Mouse (Mus musculus): ENCODE measurements around the gene Xrcc1. TPM values are rescaled to one million over a fixed set of nuclear protein-coding genes. Genes with fewer than 3 reads are reported as not detected.
"Not testable (repeated sequence)": the region's sequence is repeated elsewhere in the genome, so short reads cannot be mapped to it uniquely, and the experiment has no call there.

Gene Xrcc1
- polyA plus RNA-seq, 1 experiment from 2014 or later = 40.8 TPM

GRCm38 (mm10) chr7:24610879-24611494 lies 64.9 kb downstream of the Xrcc1 start:
- Histone ChIP-seq H3K4me2 (ENCODE audit: low read depth, low read length) (peak overlapping the region; percentile 86), H3K36me3 (ENCODE audit: control insufficient read depth, insufficient read depth) (no peaks in the 10 kb centered on the region), H3K27me3 (ENCODE audit: control insufficient read depth, insufficient read depth, low read depth, low read length) (peaks cover 11% of the 10 kb centered on the region), H3K9me3 (replicated peaks; ENCODE audit: control insufficient read depth, low read length) (no peaks in the 10 kb centered on the region), H3K4me3 (ENCODE audit: low read depth, low read length) (peak overlapping the region; percentile 72), H3K27ac (ENCODE audit: low read length) (peak overlapping the region; percentile 53), H3K9ac (ENCODE audit: low read depth, low read length) (peak overlapping the region; percentile 67), H3K4me1 (ENCODE audit: control insufficient read depth, low read depth, low read length) (peaks cover 22% of the 10 kb centered on the region)
- WGBS (ENCODE audit: insufficient replicate concordance) = under 1% methylated on average over 36 of the region's 36 CpGs
- peak; percentile 72 for ATAC-seq (ENCODE audit: low read depth)

- Histone ChIP-seq H3K4me1 (ENCODE audit: control insufficient read depth, low read depth, low read length) (peaks cover 22% of the 10 kb centered on the region), H3K36me3 (ENCODE audit: control insufficient read depth, insufficient read depth) (no peaks in the 10 kb centered on the region), H3K27ac (ENCODE audit: low read length) (no peak overlapping the region), H3K27me3 (ENCODE audit: control insufficient read depth, insufficient read depth, low read depth, low read length) (peaks cover 11% of the 10 kb centered on the region), H3K9me3 (replicated peaks; ENCODE audit: control insufficient read depth, low read length) (no peaks in the 10 kb centered on the region), H3K4me2 (ENCODE audit: low read depth, low read length) (peak overlapping the region; percentile 86), H3K9ac (ENCODE audit: low read depth, low read length) (peak overlapping the region; percentile 67), H3K4me3 (ENCODE audit: low read depth, low read length) (peak overlapping the region; percentile 72)
- ATAC-seq (ENCODE audit: low read depth) = no peak
- 12% methylated on average over 7 of the region's 7 CpGs for WGBS (ENCODE audit: insufficient replicate concordance)
These were observed 65.6 kb downstream of the Xrcc1 start for GRCm38 (mm10) chr7:24611709-24612108.

GRCm38 (mm10) chr7:24612308-24612910 lies 66.3 kb downstream of the Xrcc1 start:
- Histone ChIP-seq H3K4me2 (ENCODE audit: low read depth, low read length) (peak overlapping the region; percentile 49), H3K27me3 (ENCODE audit: control insufficient read depth, insufficient read depth, low read depth, low read length) (peaks cover 11% of the 10 kb centered on the region), H3K9ac (ENCODE audit: low read depth, low read length) (no peak overlapping the region), H3K9me3 (replicated peaks; ENCODE audit: control insufficient read depth, low read length) (no peaks in the 10 kb centered on the region), H3K4me3 (ENCODE audit: low read depth, low read length) (peak overlapping the region; percentile 16), H3K27ac (ENCODE audit: low read length) (no peak overlapping the region), H3K36me3 (ENCODE audit: control insufficient read depth, insufficient read depth) (no peaks in the 10 kb centered on the region), H3K4me1 (ENCODE audit: control insufficient read depth, low read depth, low read length) (peaks cover 22% of the 10 kb centered on the region)
- 9% methylated on average over 27 of the region's 27 CpGs for WGBS (ENCODE audit: insufficient replicate concordance)
- ATAC-seq (ENCODE audit: low read depth) = no peak

- Histone ChIP-seq H3K27ac (ENCODE audit: low read length) (no peak overlapping the region), H3K4me1 (ENCODE audit: control insufficient read depth, low read depth, low read length) (peaks cover 20% of the 10 kb centered on the region), H3K9ac (ENCODE audit: low read depth, low read length) (no peak overlapping the region), H3K4me2 (ENCODE audit: low read depth, low read length) (no peak overlapping the region), H3K27me3 (ENCODE audit: control insufficient read depth, insufficient read depth, low read depth, low read length) (peaks cover 11% of the 10 kb centered on the region), H3K36me3 (ENCODE audit: control insufficient read depth, insufficient read depth) (no peaks in the 10 kb centered on the region; the same call in 1 of the 2 replicates), H3K9me3 (replicated peaks; ENCODE audit: control insufficient read depth, low read length) (no peaks in the 10 kb centered on the region), H3K4me3 (ENCODE audit: low read depth, low read length) (no peak overlapping the region)
- ATAC-seq (ENCODE audit: low read depth) = no peak
- 46% methylated on average over 13 of the region's 13 CpGs for WGBS (ENCODE audit: insufficient replicate concordance)
These were observed 68.7 kb downstream of the Xrcc1 start for GRCm38 (mm10) chr7:24614816-24615215.

- peaks cover 1% of the 10 kb centered on the region for H3K27me3 ChIP-seq (ENCODE audit: control insufficient read depth, insufficient read depth, low read depth, low read length)
- H3K27ac ChIP-seq (ENCODE audit: low read length) = no peak overlapping the region
- H3K36me3 ChIP-seq (ENCODE audit: control insufficient read depth, insufficient read depth) = no peaks in the 10 kb centered on the region; the same call in 1 of the 2 replicates
- no peak overlapping the region for H3K9ac ChIP-seq (ENCODE audit: low read depth, low read length)
- H3K4me2 ChIP-seq (ENCODE audit: low read depth, low read length) = no peak overlapping the region
- H3K4me1 ChIP-seq (ENCODE audit: control insufficient read depth, low read depth, low read length) = no peaks in the 10 kb centered on the region; the same call in 1 of the 2 replicates
- H3K4me3 ChIP-seq (ENCODE audit: low read depth, low read length) = no peak overlapping the region
- H3K9me3 ChIP-seq (replicated peaks; ENCODE audit: control insufficient read depth, low read length) = no peaks in the 10 kb centered on the region
- 14% methylated on average over 8 of the region's 8 CpGs for WGBS (ENCODE audit: insufficient replicate concordance)
- no peak for ATAC-seq (ENCODE audit: low read depth)
These were observed 71.7 kb downstream of the Xrcc1 start for GRCm38 (mm10) chr7:24617763-24618162.

GRCm38 (mm10) chr7:24618374-24618773 lies 72.3 kb downstream of the Xrcc1 start:
- H3K9me3 ChIP-seq (replicated peaks; ENCODE audit: control insufficient read depth, low read length); H3K27me3 ChIP-seq (ENCODE audit: control insufficient read depth, insufficient read depth, low read depth, low read length); H3K36me3 ChIP-seq (ENCODE audit: control insufficient read depth, insufficient read depth); ATAC-seq (ENCODE audit: low read depth); H3K27ac ChIP-seq (ENCODE audit: low read length); H3K4me3 ChIP-seq (ENCODE audit: low read depth, low read length); H3K4me2 ChIP-seq (ENCODE audit: low read depth, low read length); H3K9ac ChIP-seq (ENCODE audit: low read depth, low read length); H3K4me1 ChIP-seq (ENCODE audit: control insufficient read depth, low read depth, low read length): not testable (repeated sequence)
- WGBS (ENCODE audit: insufficient replicate concordance) = 78% methylated on average over 8 of the region's 8 CpGs

- H3K27ac ChIP-seq (ENCODE audit: low read length) = no peak overlapping the region
- WGBS (ENCODE audit: insufficient replicate concordance) = 69% methylated on average over 13 of the region's 13 CpGs
These were observed 73.7 kb downstream of the Xrcc1 start for GRCm38 (mm10) chr7:24619671-24620397.

GRCm38 (mm10) chr7:24621193-24621592 lies 75.1 kb downstream of the Xrcc1 start:
- H3K27me3 ChIP-seq (ENCODE audit: control insufficient read depth, insufficient read depth, low read depth, low read length) = no peaks in the 10 kb centered on the region
- no peak overlapping the region for H3K4me2 ChIP-seq (ENCODE audit: low read depth, low read length)
- H3K4me3 ChIP-seq (ENCODE audit: low read depth, low read length) = no peak overlapping the region
- ATAC-seq (ENCODE audit: low read depth) = no peak
- WGBS (ENCODE audit: insufficient replicate concordance) = 65% methylated on average over 3 of the region's 3 CpGs
- no peaks in the 10 kb centered on the region for H3K4me1 ChIP-seq (ENCODE audit: control insufficient read depth, low read depth, low read length)
- no peaks in the 10 kb centered on the region; the same call in 1 of the 2 replicates for H3K36me3 ChIP-seq (ENCODE audit: control insufficient read depth, insufficient read depth)
- H3K27ac ChIP-seq (ENCODE audit: low read length) = no peak overlapping the region
- no peak overlapping the region for H3K9ac ChIP-seq (ENCODE audit: low read depth, low read length)
- no peaks in the 10 kb centered on the region for H3K9me3 ChIP-seq (replicated peaks; ENCODE audit: control insufficient read depth, low read length)

More at GRCm38 (mm10) chr7:24619671-24620397, 73.7 kb downstream of the Xrcc1 start:
- no peak overlapping the region for H3K4me2 ChIP-seq (ENCODE audit: low read depth, low read length)
- no peak overlapping the region for H3K9ac ChIP-seq (ENCODE audit: low read depth, low read length)
- no peaks in the 10 kb centered on the region for H3K4me1 ChIP-seq (ENCODE audit: control insufficient read depth, low read depth, low read length)
- no peaks in the 10 kb centered on the region for H3K27me3 ChIP-seq (ENCODE audit: control insufficient read depth, insufficient read depth, low read depth, low read length)
- no peak for ATAC-seq (ENCODE audit: low read depth)
- no peak overlapping the region for H3K4me3 ChIP-seq (ENCODE audit: low read depth, low read length)
- no peaks in the 10 kb centered on the region; the same call in 1 of the 2 replicates for H3K36me3 ChIP-seq (ENCODE audit: control insufficient read depth, insufficient read depth)
- H3K9me3 ChIP-seq (replicated peaks; ENCODE audit: control insufficient read depth, low read length) = no peaks in the 10 kb centered on the region

GRCm38 (mm10) chr7:24622967-24623366 lies 76.9 kb downstream of the Xrcc1 start:
- H3K9me3 ChIP-seq (replicated peaks; ENCODE audit: control insufficient read depth, low read length) = no peaks in the 10 kb centered on the region
- H3K9ac ChIP-seq (ENCODE audit: low read depth, low read length) = no peak overlapping the region
- no peaks in the 10 kb centered on the region for H3K4me1 ChIP-seq (ENCODE audit: control insufficient read depth, low read depth, low read length)
- ATAC-seq (ENCODE audit: low read depth) = no peak
- no peak overlapping the region for H3K27ac ChIP-seq (ENCODE audit: low read length)
- no peak overlapping the region for H3K4me3 ChIP-seq (ENCODE audit: low read depth, low read length)
- no peaks in the 10 kb centered on the region; the same call in 1 of the 2 replicates for H3K36me3 ChIP-seq (ENCODE audit: control insufficient read depth, insufficient read depth)
- no peak overlapping the region for H3K4me2 ChIP-seq (ENCODE audit: low read depth, low read length)
- no peaks in the 10 kb centered on the region for H3K27me3 ChIP-seq (ENCODE audit: control insufficient read depth, insufficient read depth, low read depth, low read length)
- WGBS (ENCODE audit: insufficient replicate concordance) = 63% methylated on average over 6 of the region's 6 CpGs
